ENCODE assay signal across 13 mouse cellular contexts in genomic region chr9:40642470-40643220, GRCm38 (mm10). TPM values are rescaled to one million over a fixed set of nuclear protein-coding genes. Genes with fewer than 3 reads are reported as not detected.
A peak's percentile ranks its signal among the peaks of the same experiment; 100 is the strongest.
DNase-seq lines count a peak whose midpoint lies in the region; ATAC-seq lines count a peak whose summit lies in the region.
"Had no signal": no experiment of that assay in that cellular context is flagged by ENCODE, and none has a peak within 500 bp of the region (broad histone marks: within the 10 kb centered on the region; RNA-seq: fewer than 3 reads in every experiment).

No protein-coding gene starts in this region.

- no peak overlapping the region for H3K4me3 ChIP-seq in intestine, embryonic 15.5 days (replicated peaks)
- H3K4me3 ChIP-seq in intestine, embryonic 16.5 days (ENCODE audit: low read length), result no peak overlapping the region
- H3K4me3 ChIP-seq in hindbrain, embryonic 14.5 days (replicated peaks; ENCODE audit: low read length), result no peak overlapping the region
- no peak overlapping the region for H3K4me3 ChIP-seq in midbrain, embryonic 15.5 days
- H3K4me3 ChIP-seq: forebrain, embryonic 15.5 days; limb, embryonic 15.5 days had no signal

- H3K9me3 ChIP-seq in intestine, embryonic 15.5 days, result no peaks in the 10 kb centered on the region
- no peaks in the 10 kb centered on the region for H3K9me3 ChIP-seq in intestine, embryonic 16.5 days (ENCODE audit: control insufficient read depth, low read length)
- no peaks in the 10 kb centered on the region for H3K9me3 ChIP-seq in hindbrain, embryonic 14.5 days (ENCODE audit: control insufficient read depth, low read length)
- H3K9me3 ChIP-seq in midbrain, embryonic 15.5 days, result no peaks in the 10 kb centered on the region
- H3K9me3 ChIP-seq: forebrain, embryonic 15.5 days; limb, embryonic 15.5 days had no signal

- H3K36me3 ChIP-seq in intestine, embryonic 15.5 days, result no peaks in the 10 kb centered on the region
- H3K36me3 ChIP-seq in intestine, embryonic 16.5 days (ENCODE audit: control insufficient read depth, insufficient read depth, low read length), result no peaks in the 10 kb centered on the region
- no peaks in the 10 kb centered on the region for H3K36me3 ChIP-seq in hindbrain, embryonic 14.5 days (replicated peaks; ENCODE audit: control insufficient read depth, insufficient read depth)
- no peaks in the 10 kb centered on the region for H3K36me3 ChIP-seq in midbrain, embryonic 15.5 days (replicated peaks)
- H3K36me3 ChIP-seq: forebrain, embryonic 15.5 days; limb, embryonic 15.5 days had no signal

- 0 out of 2 replicates have a peak, but pooled peaks have one; percentile 29 for ATAC-seq in intestine, embryonic 15.5 days
- no peak for ATAC-seq in intestine, embryonic 16.5 days
- ATAC-seq in common myeloid progenitor, adult 5-6 weeks (replicated peaks; ENCODE audit: low read depth, poor library complexity, severe bottlenecking), result 0 out of 2 replicates have a peak, but pooled peaks have one; percentile 14
- no peak; the same call in 1 of the 2 replicates for ATAC-seq in hindbrain, embryonic 14.5 days (ENCODE audit: low FRiP score)
- ATAC-seq in midbrain, embryonic 15.5 days (replicated peaks), result no peak
- ATAC-seq: CD4-positive, CD25-positive, alpha-beta regulatory T cell, adult 4 months; forebrain, embryonic 15.5 days had no signal

- no peak overlapping the region for H3K4me2 ChIP-seq in intestine, embryonic 15.5 days (replicated peaks)
- no peak overlapping the region for H3K4me2 ChIP-seq in intestine, embryonic 16.5 days (ENCODE audit: low read depth, low read length)
- H3K4me2 ChIP-seq in hindbrain, embryonic 14.5 days (replicated peaks), result no peak overlapping the region
- no peak overlapping the region for H3K4me2 ChIP-seq in midbrain, embryonic 15.5 days
- H3K4me2 ChIP-seq: forebrain, embryonic 15.5 days; limb, embryonic 15.5 days had no signal

- H3K4me1 ChIP-seq in intestine, embryonic 15.5 days (replicated peaks), result peaks cover 6% of the 10 kb centered on the region; the same call in 1 of the 2 replicates
- H3K4me1 ChIP-seq in intestine, embryonic 16.5 days (ENCODE audit: control insufficient read depth, insufficient read depth, low read length), result peaks cover 3% of the 10 kb centered on the region
- peaks cover 16% of the 10 kb centered on the region for H3K4me1 ChIP-seq in hindbrain, embryonic 14.5 days (replicated peaks; ENCODE audit: control insufficient read depth, insufficient read depth, low read length)
- peaks cover 37% of the 10 kb centered on the region for H3K4me1 ChIP-seq in midbrain, embryonic 15.5 days

- peak; percentile 32 for DNase-seq in hindbrain, embryonic 14.5 days (ENCODE audit: low spot score)
- DNase-seq in heart, adult 9 months (ENCODE audit: low spot score in 2 of 2), result no peak
- no peak for DNase-seq in cerebellum, adult 8-10 months
- DNase-seq in right cerebral cortex, postnatal 14 days, result no peak
- DNase-seq: heart, adult 18-20 months had no signal

- no peak overlapping the region for H3K27ac ChIP-seq in intestine, embryonic 15.5 days
- H3K27ac ChIP-seq in intestine, embryonic 16.5 days (ENCODE audit: low read length), result no peak overlapping the region
- H3K27ac ChIP-seq in hindbrain, embryonic 14.5 days, result peak overlapping the region; percentile 38; the same call in 1 of the 2 replicates
- H3K27ac ChIP-seq in midbrain, embryonic 15.5 days, result peak overlapping the region; percentile 75
- H3K27ac ChIP-seq: forebrain, embryonic 15.5 days; limb, embryonic 15.5 days had no signal

- H3K27me3 ChIP-seq in intestine, embryonic 15.5 days (replicated peaks), result no peaks in the 10 kb centered on the region
- H3K27me3 ChIP-seq in intestine, embryonic 16.5 days (replicated peaks; ENCODE audit: control insufficient read depth, insufficient read depth, low read length), result no peaks in the 10 kb centered on the region
- H3K27me3 ChIP-seq in hindbrain, embryonic 14.5 days (ENCODE audit: control insufficient read depth, insufficient read depth, low read length), result no peaks in the 10 kb centered on the region
- H3K27me3 ChIP-seq in midbrain, embryonic 15.5 days (replicated peaks), result no peaks in the 10 kb centered on the region
- H3K27me3 ChIP-seq: forebrain, embryonic 15.5 days; limb, embryonic 15.5 days had no signal

- no peak overlapping the region for H3K9ac ChIP-seq in intestine, embryonic 15.5 days
- no peak overlapping the region for H3K9ac ChIP-seq in intestine, embryonic 16.5 days (ENCODE audit: low read depth, low read length)
- H3K9ac ChIP-seq in hindbrain, embryonic 14.5 days, result no peak overlapping the region
- no peak overlapping the region for H3K9ac ChIP-seq in midbrain, embryonic 15.5 days
- H3K9ac ChIP-seq: forebrain, embryonic 15.5 days; limb, embryonic 15.5 days had no signal

- 42% methylated on average over 16 of the region's 16 CpGs for WGBS in intestine, embryonic 15.5 days
- WGBS in intestine, embryonic 16.5 days, result 41% methylated on average over 16 of the region's 16 CpGs
- WGBS in hindbrain, embryonic 14.5 days, result 9% methylated on average over 16 of the region's 16 CpGs
- 7% methylated on average over 16 of the region's 16 CpGs for WGBS in midbrain, embryonic 15.5 days

RNA-seq across cellular contexts. Expression of gene Gm21915, which starts 27.8 kb away (rescaled TPM):
- not detected in 2 replicates for polyA plus RNA-seq in intestine, embryonic 15.5 days (2015; fragmentation: Nextera tagmentation; extraction: Ambion mirVana)
- polyA plus RNA-seq in intestine, embryonic 16.5 days (2015; fragmentation: Nextera tagmentation; extraction: Ambion mirVana), result not detected in 2 replicates
- total RNA-seq in common myeloid progenitor, adult 5-6 weeks (2017), result not detected in 2 replicates
- not detected in 2 replicates for polyA plus RNA-seq in hindbrain, embryonic 14.5 days (2014; fragmentation: Nextera tagmentation; extraction: Ambion mirVana)
- not detected in 2 replicates for polyA plus RNA-seq in midbrain, embryonic 15.5 days (2015; fragmentation: Nextera tagmentation; extraction: Ambion mirVana)
- total RNA-seq: heart, adult 18-20 months; layer of hippocampus, adult 18-20 months had no signal
- polyA plus RNA-seq: CD4-positive, CD25-positive, alpha-beta regulatory T cell, adult 4 months; forebrain, embryonic 15.5 days; limb, embryonic 15.5 days had no signal

RNA-seq across cellular contexts. Expression of gene Clmp, which starts 43.1 kb away (rescaled TPM):
- polyA plus RNA-seq in intestine, embryonic 15.5 days (2015; fragmentation: Nextera tagmentation; extraction: Ambion mirVana), result 25.6 and 26.7 TPM in 2 replicates
- polyA plus RNA-seq in intestine, embryonic 16.5 days (2015; fragmentation: Nextera tagmentation; extraction: Ambion mirVana), result 20.9 and 22.2 TPM in 2 replicates
- total RNA-seq in common myeloid progenitor, adult 5-6 weeks (2017), result not detected in 2 replicates
- 56.6 and 62.9 TPM in 2 replicates for polyA plus RNA-seq in hindbrain, embryonic 14.5 days (2014; fragmentation: Nextera tagmentation; extraction: Ambion mirVana)
- polyA plus RNA-seq in midbrain, embryonic 15.5 days (2015; fragmentation: Nextera tagmentation; extraction: Ambion mirVana), result 49.0 and 57.0 TPM in 2 replicates

Comparison
In these comparisons a context has a peak if more than half of its experiments do, and no peak if none do; other contexts are left out.
1. ATAC-seq: peak in intestine, embryonic 15.5 days (single experiment) and common myeloid progenitor, adult 5-6 weeks (single experiment); none in intestine, embryonic 16.5 days (single experiment), hindbrain, embryonic 14.5 days (single experiment) and midbrain, embryonic 15.5 days (single experiment).
2. H3K27ac ChIP-seq: peak in hindbrain, embryonic 14.5 days (single experiment) and midbrain, embryonic 15.5 days (single experiment); none in intestine, embryonic 15.5 days (single experiment) and intestine, embryonic 16.5 days (single experiment).